Mouse (Mus musculus): Measurements from ENCODE around the gene Dus3l. TPM values are rescaled to one million over a fixed set of nuclear protein-coding genes. Genes with fewer than 3 reads are reported as not detected.

Gene Dus3l
- polyA plus RNA-seq (2012; rRNA removed) = 98.4 and 128 TPM in 2 replicates

DNA sequence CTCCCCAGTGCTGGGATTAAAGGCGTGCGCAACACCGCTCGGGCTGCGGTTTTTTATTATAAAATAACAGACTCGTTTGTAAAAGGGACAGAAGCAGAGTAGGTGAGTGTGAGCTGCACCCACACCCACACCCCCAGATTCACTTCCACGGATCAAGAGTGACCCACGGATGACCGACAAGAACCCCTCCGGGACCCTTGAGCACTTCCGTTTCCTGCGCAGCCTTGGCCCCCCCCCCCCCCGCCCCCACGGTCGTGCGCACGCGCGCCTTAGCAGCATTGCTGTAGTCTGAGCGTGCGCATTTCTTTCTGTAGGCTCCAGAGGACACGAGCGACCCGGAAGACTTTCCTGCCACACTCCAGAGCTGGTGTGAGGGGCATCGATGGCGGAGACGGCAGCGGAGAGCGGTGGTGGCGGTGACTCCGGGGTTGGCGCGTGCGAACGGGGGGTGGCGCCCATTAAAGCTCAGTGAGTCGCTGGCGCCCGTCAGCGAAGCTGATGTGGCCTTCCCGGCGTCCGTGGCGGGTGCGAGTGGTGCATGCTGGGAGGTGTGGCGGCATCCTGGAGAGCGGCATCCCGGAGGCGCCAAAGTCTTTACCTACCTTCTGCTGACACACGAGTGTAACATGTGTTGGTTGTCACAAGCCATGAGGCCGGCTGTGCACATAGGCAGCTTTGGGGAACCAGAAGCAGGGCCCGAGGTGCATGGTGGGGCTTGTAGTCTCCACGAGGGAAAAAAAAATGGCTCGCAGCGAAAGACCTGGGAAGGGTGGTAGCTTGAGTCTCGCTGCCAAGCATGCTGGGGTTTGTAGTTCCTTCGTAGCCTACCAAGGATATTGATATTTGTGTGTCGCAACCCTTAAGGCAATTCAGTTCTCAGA, at the start of gene Dus3l:
TSS of gene Dus3l (plus strand) at position 284 of the 881 bp plus-strand sequence.
- H3K4me1 ChIP-seq (ENCODE audit: control insufficient read depth, insufficient read depth, insufficient read length) = peaks cover 17% of the 10 kb centered on the region
- WGBS = under 1% methylated on average over 58 of the region's 58 CpGs
- peak; percentile 58 for TF ChIP-seq POLR2A (IDR thresholded peaks at IDR 0.05; ENCODE audit: low read depth, low read length)
- no peak for TF ChIP-seq CTCF (IDR thresholded peaks at IDR 0.05; ENCODE audit: extremely low read depth, insufficient read depth, insufficient read length, insufficient replicate concordance)
- peaks cover 23% of the 10 kb centered on the region for H3K36me3 ChIP-seq (ENCODE audit: control insufficient read depth, insufficient read depth, low read length)
- H3K27me3 ChIP-seq (ENCODE audit: control insufficient read depth, insufficient read depth, low read length) = no peaks in the 10 kb centered on the region
- peak within 1 kb of the TSS; percentile 98 for H3K27ac ChIP-seq (ENCODE audit: insufficient read depth, low read length)
- peak within 1 kb of the TSS; percentile 85 for H3K4me3 ChIP-seq (ENCODE audit: extremely low read depth, insufficient read depth, insufficient read length)
- DNase-seq (ENCODE audit: low read depth in 1 of 2, low spot score in 2 of 2) = peak; percentile 81 to 84

DNA sequence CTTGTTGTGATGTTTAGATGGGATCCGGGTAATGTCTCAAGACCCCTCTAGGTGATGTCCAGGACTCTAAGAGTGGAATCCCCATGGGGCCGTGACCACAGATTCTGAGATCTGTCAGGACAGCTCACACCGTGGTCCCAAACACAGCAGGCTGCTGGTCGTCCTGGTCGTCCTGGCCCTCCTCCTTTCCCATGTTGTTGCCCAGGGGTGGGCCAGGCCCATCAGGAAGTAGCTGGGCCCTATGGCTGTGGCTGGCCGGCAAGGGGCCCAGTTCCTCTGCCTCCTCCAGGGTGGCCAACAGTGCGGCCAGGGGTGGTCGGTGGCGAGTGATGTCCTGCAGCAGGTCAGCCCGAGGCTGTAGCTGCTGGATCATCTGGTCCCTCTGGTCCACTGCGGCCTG, 49.2 kb upstream of the Dus3l start:
- Histone ChIP-seq H3K4me1 (ENCODE audit: control insufficient read depth, insufficient read depth, insufficient read length) (peaks cover 10% of the 10 kb centered on the region), H3K27me3 (ENCODE audit: control insufficient read depth, insufficient read depth, low read length) (no peaks in the 10 kb centered on the region), H3K36me3 (ENCODE audit: control insufficient read depth, insufficient read depth, low read length) (peaks cover 14% of the 10 kb centered on the region), H3K27ac (ENCODE audit: insufficient read depth, low read length) (no peak overlapping the region), H3K4me3 (ENCODE audit: extremely low read depth, insufficient read depth, insufficient read length) (no peak overlapping the region)
- no peak for DNase-seq (ENCODE audit: low read depth in 1 of 2, low spot score in 2 of 2)
- 91% methylated on average over 11 of the region's 11 CpGs for WGBS
- no peak for TF ChIP-seq POLR2A (IDR thresholded peaks at IDR 0.05; ENCODE audit: low read depth, low read length)
- no peak for TF ChIP-seq CTCF (IDR thresholded peaks at IDR 0.05; ENCODE audit: extremely low read depth, insufficient read depth, insufficient read length, insufficient replicate concordance)

- 31% methylated on average over 22 of the region's 22 CpGs for WGBS
- no peak for TF ChIP-seq POLR2A (IDR thresholded peaks at IDR 0.05; ENCODE audit: low read depth, low read length)
- no peak for TF ChIP-seq CTCF (IDR thresholded peaks at IDR 0.05; ENCODE audit: extremely low read depth, insufficient read depth, insufficient read length, insufficient replicate concordance)
- peak overlapping the region; percentile 66 for H3K4me3 ChIP-seq (ENCODE audit: extremely low read depth, insufficient read depth, insufficient read length)
- peaks cover 10% of the 10 kb centered on the region for H3K4me1 ChIP-seq (ENCODE audit: control insufficient read depth, insufficient read depth, insufficient read length)
- no peak for DNase-seq (ENCODE audit: low read depth in 1 of 2, low spot score in 2 of 2)
- no peaks in the 10 kb centered on the region for H3K27me3 ChIP-seq (ENCODE audit: control insufficient read depth, insufficient read depth, low read length)
- peaks cover 8% of the 10 kb centered on the region for H3K36me3 ChIP-seq (ENCODE audit: control insufficient read depth, insufficient read depth, low read length)
- H3K27ac ChIP-seq (ENCODE audit: insufficient read depth, low read length) = peak overlapping the region; percentile 61
These were observed 48.5 kb upstream of the Dus3l start for GRCm38 (mm10) chr17:56715914-56716654.

DNA sequence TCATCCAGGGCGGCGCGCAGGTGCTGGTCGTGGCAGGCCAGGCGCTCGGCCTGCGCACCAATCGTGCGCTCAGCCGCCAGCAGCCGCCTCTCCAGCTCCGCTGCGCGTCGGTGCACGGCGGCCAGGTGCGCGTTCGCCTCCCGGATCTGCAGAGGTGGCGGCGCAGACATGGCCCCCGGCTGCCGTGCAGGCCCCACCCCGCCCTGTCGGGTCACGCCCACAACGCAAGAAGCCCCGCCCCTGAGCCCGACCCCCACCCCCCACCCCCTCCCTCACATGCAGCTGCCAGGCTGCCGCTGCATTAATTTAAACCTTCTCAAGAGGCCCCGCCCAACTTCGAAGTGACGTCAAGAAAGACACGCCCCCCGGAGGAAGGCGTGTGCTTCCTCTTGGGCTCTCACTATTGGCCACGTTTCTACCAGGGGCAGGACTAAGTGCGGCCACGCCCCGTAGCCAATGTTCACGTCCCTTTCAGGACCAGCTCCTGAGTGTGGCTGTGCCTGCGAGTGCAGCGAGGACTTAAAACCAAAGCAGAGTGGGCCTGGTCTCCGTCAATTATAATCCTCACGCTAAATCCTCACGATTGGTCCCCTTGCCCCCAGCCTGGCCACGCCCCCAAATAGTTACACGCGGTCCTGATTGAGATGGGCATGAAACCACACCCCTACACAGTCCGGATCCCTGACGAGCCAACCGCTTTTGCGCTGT, 47.7 kb upstream of the Dus3l start:
- under 1% methylated on average over 55 of the region's 55 CpGs for WGBS
- Histone ChIP-seq H3K4me1 (ENCODE audit: control insufficient read depth, insufficient read depth, insufficient read length) (peaks cover 10% of the 10 kb centered on the region), H3K36me3 (ENCODE audit: control insufficient read depth, insufficient read depth, low read length) (peaks cover 6% of the 10 kb centered on the region), H3K27me3 (ENCODE audit: control insufficient read depth, insufficient read depth, low read length) (no peaks in the 10 kb centered on the region), H3K27ac (ENCODE audit: insufficient read depth, low read length) (peak overlapping the region; percentile 94), H3K4me3 (ENCODE audit: extremely low read depth, insufficient read depth, insufficient read length) (peak overlapping the region; percentile 97)
- DNase-seq (ENCODE audit: low read depth in 1 of 2, low spot score in 2 of 2) = peak; percentile 94 to 97
- TF ChIP-seq POLR2A (IDR thresholded peaks at IDR 0.05; ENCODE audit: low read depth, low read length) (peak; percentile 4; the same call in 1 of the 2 replicates), CTCF (IDR thresholded peaks at IDR 0.05; ENCODE audit: extremely low read depth, insufficient read depth, insufficient read length, insufficient replicate concordance) (no peak)

GRCm38 (mm10) chr17:56717363-56718058, 47.0 kb upstream of the Dus3l start, which contains the start of the genes Ndufa11 and Vmac:
TSS of gene Ndufa11 (plus strand) at chr17:56717767.
TSS of gene Vmac (minus strand) at chr17:56718022.
- WGBS = under 1% methylated on average over 59 of the region's 59 CpGs
- peak within 1 kb of the TSS; percentile 97 for H3K4me3 ChIP-seq (ENCODE audit: extremely low read depth, insufficient read depth, insufficient read length)
- peaks cover 5% of the 10 kb centered on the region for H3K36me3 ChIP-seq (ENCODE audit: control insufficient read depth, insufficient read depth, low read length)

GRCm38 (mm10) chr17:56722441-56722840, 42.1 kb upstream of the Dus3l start:
- WGBS = 81% methylated on average over 5 of the region's 5 CpGs
- TF ChIP-seq POLR2A (IDR thresholded peaks at IDR 0.05; ENCODE audit: low read depth, low read length) (no peak), CTCF (IDR thresholded peaks at IDR 0.05; ENCODE audit: extremely low read depth, insufficient read depth, insufficient read length, insufficient replicate concordance) (no peak)
- DNase-seq (ENCODE audit: low read depth in 1 of 2, low spot score in 2 of 2) = no peak
- Histone ChIP-seq H3K4me1 (ENCODE audit: control insufficient read depth, insufficient read depth, insufficient read length) (peaks cover 8% of the 10 kb centered on the region; the same call in 1 of the 2 replicates), H3K36me3 (ENCODE audit: control insufficient read depth, insufficient read depth, low read length) (peaks cover 15% of the 10 kb centered on the region), H3K27ac (ENCODE audit: insufficient read depth, low read length) (no peak overlapping the region), H3K27me3 (ENCODE audit: control insufficient read depth, insufficient read depth, low read length) (no peaks in the 10 kb centered on the region), H3K4me3 (ENCODE audit: extremely low read depth, insufficient read depth, insufficient read length) (no peak overlapping the region)

More at GRCm38 (mm10) chr17:56717363-56718058, 47.0 kb upstream of the Dus3l start, which contains the start of the genes Ndufa11 and Vmac:
- Histone ChIP-seq H3K27ac (ENCODE audit: insufficient read depth, low read length) (peak within 1 kb of the TSS; percentile 94), H3K27me3 (ENCODE audit: control insufficient read depth, insufficient read depth, low read length) (no peaks in the 10 kb centered on the region), H3K4me1 (ENCODE audit: control insufficient read depth, insufficient read depth, insufficient read length) (peaks cover 10% of the 10 kb centered on the region)
- DNase-seq (ENCODE audit: low read depth in 1 of 2, low spot score in 2 of 2) = peak; percentile 91 to 95
- no peak; the same call in none of the 2 replicates for TF ChIP-seq POLR2A (IDR thresholded peaks at IDR 0.05; ENCODE audit: low read depth, low read length)
- no peak for TF ChIP-seq CTCF (IDR thresholded peaks at IDR 0.05; ENCODE audit: extremely low read depth, insufficient read depth, insufficient read length, insufficient replicate concordance)
